Mouse (Mus musculus) layer of hippocampus, adult 18-20 months (tissue): ENCODE measurements around the gene Bgn. TPM values are rescaled to one million over a fixed set of nuclear protein-coding genes. Genes with fewer than 3 reads are reported as not detected.
A peak's percentile ranks its signal among the peaks of the same experiment; 100 is the strongest.

Experiments
- DNase-seq, 2 experiments: peaks; one replicate each; pipeline ENCODE4 v3.0.0; 2022; ENCODE audit warnings: low spot score in 2 of 2
- long read RNA-seq: library from polyadenylated mRNA; stranded (forward); transcript quantifications from one replicate; pipeline ENCODE4 v2.0.0, GENCODE M21; 2021
- total RNA-seq, 2 experiments: library from RNA; stranded (reverse); gene quantifications; 2 replicates each; pipeline ENCODE4 v1.2.3; 2021

The Bgn gene
- total RNA-seq, result 10 to 100 TPM; 12.0 to 12.6 TPM
- long read RNA-seq, transcript Bgn-201 (8 exons, 2,419 nt), result major isoform, 8 of 9 reads
- long read RNA-seq, partial matches to known transcripts, result 1 of 9 reads
- long read RNA-seq, other reads (novel, unspliced or antisense), result 0 of 9 reads

DNA sequence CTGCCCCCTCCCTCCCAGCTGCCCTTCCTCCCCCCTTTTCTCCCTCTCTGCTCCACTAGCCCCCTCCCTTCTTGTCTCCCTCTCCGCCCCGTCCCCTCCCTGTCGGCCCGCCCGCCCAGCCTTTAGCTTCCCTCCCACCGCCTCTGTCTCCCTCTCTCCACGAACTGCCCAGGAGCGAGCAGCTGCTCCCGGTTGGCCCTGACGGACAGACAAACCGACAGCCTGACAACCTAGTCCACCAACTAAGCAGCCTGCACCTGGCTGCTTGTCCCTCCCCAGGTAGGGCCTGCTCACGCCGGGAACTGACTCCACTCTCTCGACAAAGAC, at the start of gene Bgn:
Gene Bgn, plus strand, starts transcription at position 119 of the 327 bp plus-strand sequence.
- DNase-seq, result no peak

DNA sequence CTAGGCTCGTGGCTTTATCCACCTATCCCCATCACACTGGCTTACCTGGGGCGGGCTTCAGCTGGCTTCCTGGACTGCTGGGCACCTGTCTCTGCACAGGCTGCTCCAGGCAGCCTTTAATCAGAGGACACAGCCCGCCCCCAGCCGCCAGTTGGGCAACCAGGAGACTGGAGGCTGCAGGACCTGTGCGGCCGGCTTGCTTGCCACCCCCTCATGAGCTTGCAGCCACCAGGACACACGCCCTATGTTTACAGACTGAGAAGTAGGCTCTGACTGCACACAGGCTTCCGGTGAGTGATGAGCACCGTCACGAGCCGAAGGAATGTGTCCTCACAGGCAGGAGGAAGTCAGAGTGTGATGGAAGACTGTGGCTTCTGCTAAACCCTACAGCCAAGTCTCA, 48.1 kb upstream of the Bgn start, which contains the start of gene Trex2:
Gene Trex2, minus strand, starts transcription at position 93 of the 400 bp plus-strand sequence.
- no peak for DNase-seq

DNA sequence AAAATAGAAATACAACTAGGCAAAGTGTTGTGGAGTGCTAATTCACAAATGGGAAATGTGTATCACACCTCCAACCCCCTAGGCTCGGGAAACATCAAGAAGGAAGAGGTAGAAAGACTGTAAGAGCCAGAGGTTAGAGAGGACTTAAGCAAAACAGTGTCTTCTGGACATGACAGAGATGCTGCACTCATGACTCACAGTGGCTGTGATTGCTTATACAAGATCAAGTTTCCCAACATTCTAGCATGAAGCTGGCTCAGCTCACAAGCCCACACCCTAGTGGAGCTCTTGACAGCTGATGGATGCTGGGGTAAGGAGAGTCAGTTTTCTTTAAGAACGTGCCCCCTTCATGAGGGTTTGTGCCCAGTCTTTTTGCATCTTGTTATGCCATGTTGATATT, 42.0 kb upstream of the Bgn start:
- DNase-seq, result peak in 1 of 2 experiments; percentile 9

DNA sequence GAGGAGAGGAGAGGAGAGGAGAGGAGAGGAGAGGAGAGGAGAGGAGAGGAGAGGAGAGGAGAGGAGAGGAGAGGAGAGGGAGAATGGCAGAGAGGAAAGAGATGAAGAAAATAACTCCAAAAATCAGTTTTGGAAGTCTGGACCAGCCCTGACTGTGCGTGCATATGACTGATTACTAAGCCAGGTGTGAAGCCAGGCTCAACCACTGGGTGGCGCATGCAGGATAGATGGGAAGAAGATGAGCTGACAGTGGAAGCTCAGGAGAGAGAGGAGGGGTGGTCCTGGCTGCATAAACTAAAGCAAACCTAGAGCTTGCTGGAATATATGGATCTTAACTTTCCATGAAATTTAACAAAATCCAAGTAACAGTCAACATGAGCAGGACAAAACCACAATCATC, 31.5 kb upstream of the Bgn start:
- peak; percentile 28 to 72 for DNase-seq

DNA sequence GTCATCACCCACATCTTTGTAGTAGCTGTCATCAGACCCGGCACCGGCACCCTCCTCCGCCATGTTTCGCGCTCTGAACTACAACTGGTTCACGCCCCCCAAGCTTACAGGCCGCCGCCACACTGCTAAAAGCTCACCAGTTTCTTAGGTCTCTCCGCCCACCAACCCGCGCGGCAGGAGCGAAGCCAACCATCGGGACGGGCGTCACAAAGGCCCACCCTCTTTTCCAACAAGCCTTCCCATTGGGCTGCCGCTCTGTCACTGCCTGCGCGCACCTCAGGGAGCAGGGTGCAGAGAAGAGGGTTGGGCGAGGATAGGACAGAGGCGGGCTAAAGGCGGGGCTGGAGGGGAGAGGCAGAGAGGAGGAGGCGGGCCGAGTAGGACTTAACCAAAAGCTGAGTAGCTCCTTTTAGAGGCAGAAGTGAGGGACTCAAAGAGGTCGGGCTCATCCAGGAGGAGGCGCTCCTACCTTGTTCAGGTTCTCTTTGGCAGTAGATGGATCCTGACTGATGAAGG, 24.5 kb upstream of the Bgn start, which contains the start of gene Haus7:
Gene Haus7, minus strand, starts transcription at position 168 of the 516 bp plus-strand sequence.
- DNase-seq, result peak; percentile 91

DNA sequence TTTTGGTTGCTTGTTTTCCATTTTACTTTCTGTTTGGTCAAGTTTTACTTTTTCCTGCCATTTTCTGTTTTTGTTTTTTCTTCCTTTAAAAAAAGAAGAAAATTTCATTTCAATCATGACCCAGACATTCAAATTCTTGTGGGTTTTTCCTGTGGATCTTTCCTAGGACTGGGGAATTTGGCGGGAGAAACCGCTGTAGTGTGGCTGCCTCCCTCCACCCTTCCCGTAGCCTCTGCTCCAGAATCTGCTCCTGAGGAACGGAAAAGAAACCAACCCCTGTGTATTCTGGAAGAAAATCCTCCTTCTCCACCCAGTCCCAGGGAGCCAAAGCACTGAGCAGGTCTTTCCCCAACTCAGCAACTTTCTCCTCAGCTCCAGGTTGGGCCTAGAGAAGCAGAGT, 22.6 kb upstream of the Bgn start:
- no peak for DNase-seq

DNA sequence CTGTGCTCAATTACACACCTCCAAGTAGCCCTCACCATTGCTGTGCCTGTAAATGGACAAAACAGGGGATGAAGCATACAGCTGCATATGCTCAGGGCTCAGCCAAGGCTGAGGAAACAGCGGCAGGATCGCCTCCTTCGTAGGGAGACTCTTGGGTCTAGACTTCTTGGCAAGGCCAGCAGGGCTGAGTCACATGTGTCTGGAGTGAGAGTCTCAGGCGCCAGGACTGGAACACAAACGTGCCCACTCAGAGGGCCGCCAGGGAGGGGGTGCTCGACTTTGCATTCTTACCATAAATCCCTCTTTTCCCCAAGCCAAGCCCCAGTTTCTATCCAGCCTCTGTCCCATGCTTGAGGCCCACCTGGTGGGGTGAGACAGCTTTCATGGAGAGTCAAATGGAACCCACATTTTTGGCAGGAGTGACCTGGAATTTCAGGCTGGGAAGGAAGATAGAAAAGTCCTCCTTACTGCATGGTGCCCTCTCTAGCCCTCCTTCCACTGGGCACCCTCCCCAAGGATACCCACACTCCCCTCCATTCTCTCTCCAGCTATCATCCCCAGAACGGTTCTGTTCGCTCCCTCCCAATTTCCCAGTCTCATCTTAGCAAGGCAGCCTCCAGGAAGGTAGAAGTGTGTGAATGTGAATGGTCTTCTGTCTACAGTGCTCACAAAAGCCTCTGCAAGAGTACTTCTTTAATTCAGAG, 17.8 kb upstream of the Bgn start:
- no peak for DNase-seq

DNA sequence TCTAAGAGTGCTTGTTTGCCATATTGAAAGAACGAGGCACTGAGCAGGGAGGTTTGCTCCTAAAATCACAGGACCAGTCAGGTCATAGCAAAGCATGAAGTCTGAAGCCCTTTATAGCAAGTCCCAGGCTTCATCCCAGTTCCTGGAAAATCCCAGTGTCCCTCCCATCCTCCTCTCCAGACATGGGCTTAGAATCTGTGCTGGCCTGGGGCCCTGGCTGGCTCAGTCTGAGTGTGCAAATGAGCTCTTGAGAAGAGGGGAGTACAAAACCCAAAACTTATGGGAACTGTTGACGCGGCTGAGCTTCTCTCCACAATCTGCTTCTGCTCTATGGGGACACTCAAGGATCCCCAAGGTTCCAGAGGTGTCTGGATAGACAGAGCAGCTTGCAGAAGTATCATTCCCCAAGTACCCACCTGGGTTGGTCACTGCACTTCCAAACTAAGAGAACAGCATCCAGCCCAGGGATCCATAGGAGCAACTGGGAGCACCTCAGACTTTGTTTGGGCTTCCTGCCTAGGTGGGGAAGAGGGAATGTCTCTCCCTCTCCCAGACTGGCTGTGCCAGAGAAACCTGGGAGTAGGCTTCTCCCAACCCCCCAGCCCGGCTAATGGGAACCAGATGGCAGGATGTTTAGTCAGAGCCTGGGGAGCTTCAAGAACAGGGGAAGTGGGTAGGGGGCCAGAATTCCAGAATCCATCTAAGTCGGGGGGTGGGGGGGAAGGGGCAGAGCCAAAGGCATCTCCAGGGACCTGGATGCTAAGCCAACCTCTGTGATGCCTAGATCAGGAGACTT, 15.8 kb upstream of the Bgn start:
- DNase-seq, result no peak

DNA sequence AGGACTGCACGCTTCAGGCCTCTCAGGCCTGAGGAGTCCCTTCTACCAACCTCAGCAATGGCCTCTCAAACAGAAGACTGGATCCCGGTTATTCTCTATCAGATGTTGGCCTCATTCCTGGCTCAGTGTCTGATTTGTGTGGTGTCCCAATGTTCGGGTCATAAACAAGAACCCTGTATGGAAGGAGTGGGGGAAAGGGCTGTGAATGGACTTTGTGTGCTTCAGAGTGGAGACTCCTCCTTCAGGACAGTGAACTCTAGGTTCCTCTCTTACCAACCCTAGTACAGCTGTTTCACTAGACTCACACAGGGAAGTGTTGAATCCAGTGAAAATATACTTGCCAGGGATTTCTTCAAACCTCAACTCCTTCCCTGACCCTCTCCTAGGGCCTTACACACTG, 15.1 kb upstream of the Bgn start:
- DNase-seq, result no peak

DNA sequence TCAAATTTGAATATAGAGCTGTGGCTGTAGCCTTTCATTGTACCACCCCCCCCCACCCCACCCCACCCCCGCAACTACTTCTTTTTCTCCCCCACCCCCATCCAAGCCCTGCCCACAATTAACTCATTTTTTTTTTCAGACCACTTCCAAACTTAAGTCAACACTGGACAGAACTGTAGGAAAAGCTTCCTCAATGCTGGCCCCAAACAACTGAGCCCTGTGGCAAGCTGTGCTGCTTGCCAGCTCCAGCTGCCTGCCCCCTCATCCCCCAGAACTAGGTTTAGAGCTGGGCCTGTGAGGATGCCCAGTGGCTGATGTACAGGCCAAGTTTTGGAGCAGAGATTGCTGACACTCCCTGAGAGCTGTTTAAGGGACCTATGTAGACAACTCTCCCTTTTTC, 14.7 kb upstream of the Bgn start:
- DNase-seq, result no peak

DNA sequence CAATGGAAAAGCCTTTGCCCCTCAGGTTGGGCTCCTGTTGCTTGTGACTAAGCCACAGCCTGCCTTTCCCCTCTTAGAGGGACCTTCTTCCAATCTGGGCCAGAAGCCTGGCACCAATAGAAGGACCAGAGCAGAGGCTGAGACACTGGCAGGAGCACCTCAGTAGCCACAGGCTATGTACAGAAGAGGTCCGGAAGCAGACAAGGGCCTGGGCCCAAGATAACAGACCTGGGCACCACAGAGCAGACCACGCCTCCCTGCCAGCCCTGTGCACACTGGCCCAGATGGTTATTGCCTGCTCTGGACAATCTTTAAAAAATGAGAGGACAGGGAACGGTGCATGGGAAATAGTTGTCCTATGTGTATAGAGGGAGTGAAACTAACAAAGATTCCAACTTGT, 11.6 kb upstream of the Bgn start:
- no peak for DNase-seq

DNA sequence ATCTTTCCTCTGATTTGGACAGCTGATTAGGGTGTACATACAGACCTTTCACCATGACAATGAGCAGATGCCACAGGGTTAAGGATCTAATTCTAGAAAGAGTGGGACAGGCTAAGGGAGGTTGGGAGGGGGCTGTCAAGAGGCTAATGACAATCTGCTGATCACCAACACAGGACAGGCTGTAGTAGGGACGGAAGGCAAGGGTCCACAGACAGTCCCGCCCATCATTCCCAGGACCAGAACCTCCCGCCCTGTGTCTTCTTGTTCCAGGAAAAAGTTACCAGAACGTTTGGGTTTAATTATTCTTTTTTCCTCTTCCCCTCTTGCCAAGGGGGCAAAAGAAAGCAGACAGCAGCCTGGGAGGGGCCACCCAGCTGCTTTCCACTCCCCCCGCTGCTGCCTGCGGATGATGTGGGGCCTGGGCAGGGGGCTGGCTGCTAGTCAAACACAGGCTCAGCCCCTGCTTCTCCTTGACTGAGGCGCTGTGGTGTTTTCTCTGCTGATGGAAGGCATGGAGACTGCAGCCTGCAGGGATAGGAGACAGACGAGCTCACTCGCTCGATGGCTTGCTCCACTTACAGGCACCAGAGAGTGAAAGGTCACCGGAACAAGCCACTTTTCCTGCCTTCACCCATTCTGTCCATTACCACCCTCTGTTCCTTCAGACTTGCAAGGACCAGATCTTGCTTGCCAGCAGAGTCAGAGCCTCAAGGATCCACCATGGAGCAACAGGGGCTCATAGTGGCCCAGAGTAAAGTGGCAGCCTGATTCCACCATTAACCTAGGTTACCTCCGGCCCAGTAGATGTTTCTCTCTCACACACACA, 8.8 kb upstream of the Bgn start:
- no peak for DNase-seq

DNA sequence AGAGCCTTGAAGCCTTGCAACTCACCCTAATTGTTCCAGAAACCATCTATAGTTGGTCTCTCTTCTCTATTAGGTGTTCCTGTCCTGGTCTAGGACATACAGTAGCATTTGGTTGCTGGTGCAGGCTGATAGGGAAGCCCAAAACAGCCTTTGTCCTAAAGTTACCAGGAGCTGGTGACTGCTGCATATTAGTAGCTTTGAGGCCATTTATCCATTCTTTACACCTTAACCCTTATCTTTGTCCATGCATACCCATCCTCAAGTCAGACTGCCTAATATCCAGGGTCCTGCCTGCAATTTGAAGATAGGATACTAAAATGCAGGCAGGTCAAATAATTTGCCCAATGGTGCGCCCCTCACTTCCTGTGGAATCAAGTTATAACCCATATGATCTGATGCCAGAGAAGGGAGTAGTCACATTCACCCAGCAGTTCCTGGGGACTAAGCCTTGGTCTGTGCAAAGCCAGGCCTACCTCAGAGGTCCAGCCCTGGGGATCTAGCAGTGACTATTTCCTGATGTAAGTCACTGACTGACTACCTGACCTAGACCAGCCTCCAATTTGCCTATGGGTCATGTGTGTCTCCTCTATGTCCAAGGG, 7.6 kb upstream of the Bgn start:
- DNase-seq, result no peak

DNA sequence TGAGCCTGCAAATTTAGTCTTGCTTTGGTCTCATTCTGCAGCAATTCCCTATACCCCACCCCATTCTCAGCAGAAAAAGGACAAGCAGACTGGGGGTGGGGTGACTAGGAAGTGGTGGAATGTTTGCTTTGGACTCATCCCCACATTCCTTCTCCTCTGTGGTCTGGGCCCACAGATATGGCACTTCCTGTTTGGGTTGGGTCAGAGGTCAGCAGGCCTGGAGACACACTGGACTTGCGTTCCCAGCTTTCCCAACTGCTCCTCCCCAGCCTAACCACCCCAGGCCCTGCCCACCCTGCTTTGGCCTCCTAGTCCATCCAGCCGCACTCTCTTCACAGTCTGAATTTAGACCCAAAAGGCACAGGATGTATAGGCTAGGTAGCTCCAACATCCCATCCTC, 6.8 kb upstream of the Bgn start:
- DNase-seq, result no peak

DNA sequence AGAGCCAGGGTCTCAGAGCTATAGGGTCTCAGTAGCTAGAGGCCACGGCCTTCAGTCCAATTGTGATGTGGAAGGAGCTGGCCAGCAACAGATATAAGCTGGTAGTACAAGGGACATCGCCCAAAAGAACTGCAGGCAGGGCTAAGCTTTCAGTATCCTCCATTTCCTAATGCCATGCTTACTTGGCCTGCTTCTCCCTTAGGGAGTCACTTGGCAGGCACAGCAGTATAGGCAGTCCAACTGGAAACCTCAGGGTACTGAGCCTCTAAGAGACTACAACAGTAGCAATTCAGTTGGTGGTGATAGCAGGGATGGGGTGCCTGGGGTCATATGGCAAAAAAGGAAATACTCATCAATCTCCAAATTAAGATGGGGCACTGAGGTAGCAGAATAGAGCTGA, 5.9 kb upstream of the Bgn start:
- DNase-seq, result no peak

DNA sequence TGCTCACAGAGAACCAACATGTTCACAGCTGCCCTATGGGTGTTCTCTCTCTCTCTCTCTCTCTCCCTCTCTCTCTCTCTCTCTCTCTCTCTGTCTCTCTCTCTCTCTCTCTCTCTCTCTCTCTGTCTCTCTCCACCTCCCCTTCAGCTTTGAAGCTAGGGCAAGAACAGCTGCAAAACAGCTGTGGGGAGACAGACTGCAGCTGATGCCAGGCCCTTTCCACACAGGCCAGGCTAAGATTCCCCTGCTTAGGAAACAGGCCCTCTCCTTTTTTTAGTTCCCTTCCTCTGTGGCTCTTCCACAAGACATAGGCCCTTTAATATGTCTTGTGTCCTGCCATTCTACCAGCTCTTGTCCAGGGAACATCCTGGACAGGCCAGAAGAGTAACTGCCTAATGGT, 3.7 kb upstream of the Bgn start:
- no peak for DNase-seq

DNA sequence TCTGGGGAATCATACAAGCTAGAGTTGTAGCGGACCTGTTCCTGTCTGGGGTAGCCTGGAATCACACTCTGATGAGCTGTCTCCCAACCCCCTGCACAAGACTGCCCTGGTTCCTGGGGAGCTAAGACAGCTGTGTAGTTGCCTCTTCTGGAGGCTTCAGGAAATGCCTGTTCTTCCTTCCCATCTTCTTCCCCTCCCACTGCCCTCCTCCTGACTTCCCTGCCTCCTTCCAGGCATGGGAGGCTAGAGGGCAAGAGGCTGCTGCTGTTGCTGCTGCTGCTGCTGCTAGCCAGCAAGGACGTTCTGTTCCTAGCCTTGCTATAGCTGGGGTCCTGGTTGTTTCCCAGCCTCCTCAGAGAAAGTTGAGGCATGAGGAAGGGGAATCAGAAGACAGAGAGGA, 3.1 kb upstream of the Bgn start:
- DNase-seq, result no peak

DNA sequence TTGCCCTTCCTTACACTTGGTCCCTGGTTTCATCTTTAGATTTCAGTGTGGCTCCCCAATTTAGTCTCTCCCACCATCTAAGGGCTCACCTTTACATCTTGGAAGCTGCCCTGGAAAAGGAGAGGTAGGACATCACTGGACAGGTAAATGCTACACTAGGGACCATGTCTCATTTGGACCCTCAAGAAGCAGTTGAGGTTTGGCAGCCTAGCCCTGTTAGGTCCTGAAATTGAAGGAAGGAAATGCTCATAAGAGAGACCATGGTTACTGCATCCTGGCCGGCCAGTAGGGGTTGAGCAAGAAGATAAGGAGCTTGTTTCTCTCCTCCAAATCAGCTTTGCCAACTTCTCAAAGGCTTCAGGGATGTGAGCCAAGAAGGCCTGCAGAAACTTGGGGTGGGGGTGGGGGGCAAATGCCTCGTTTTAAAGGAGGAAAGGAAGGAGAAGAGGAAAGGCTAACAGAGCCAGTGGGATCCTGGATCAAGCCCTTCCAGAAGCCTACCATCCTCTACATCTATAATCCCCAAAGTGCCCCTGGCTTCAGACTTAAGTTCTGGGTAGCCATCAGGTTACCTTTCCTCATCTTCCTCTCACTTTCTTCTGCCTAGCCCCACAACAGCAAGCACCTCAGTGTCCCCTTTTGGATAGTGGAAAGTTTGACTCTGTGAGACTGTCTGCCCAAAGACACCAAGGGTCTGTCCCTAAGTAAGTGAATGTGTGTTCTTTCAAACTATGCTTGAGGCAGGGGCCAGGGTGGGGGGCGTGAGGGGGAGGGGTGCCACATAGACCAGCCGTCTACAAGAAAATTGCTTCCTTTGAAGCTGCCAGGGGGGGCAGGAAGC, 539 bp upstream of the Bgn start:
- DNase-seq, result no peak

DNA sequence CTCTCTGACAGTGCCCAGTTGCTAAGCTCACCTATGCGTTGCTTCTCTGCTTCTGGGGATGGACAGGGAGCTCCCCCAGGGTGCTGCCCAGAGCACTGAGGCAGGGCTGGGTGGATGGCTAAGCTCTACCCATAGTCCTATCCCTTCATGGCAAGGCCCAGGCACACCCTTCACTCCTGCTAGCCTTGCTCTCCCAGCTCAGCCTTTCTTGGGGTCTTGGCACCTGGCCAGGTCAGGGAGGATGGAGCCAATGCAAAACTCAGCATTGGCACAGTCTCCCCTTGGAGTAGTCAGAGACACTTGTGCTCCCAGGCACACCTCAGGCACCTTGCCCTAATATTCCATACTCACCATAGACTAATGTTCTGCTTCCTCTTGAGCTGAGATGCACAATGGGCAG, 674 bp downstream of the Bgn start:
- DNase-seq, result no peak

DNA sequence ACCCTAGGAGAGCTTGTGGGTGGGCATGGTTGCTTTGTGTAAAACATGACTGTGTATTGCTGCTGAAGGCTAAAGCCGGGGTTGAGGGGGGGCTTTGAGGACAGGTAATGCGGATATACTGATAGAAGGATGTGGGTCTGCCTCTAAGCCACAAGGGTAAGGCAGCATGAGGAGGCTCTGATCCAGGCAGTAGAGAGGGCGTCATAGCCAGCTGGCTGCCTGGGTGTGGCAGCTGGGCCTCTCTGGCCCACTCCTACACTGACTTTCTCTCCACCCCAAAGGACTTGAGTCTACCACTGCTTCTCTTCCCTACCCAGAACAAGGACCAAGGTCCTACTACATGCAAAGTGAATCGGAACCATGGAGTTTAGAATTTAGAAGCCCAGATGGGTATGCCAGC, 1.5 kb downstream of the Bgn start:
- no peak for DNase-seq
